Mouse (Mus musculus) NIH3T3 (cell line): ENCODE results near the gene Stag3.

Experiments used
- DNase-seq: peaks from one replicate; pipeline ENCODE4 v3.0.0-alpha.2; 2012; ENCODE audit warnings: low read depth

Stag3 gene

GRCm38 (mm10) chr5:138268980-138269379 is 11.1 kb upstream of the Stag3 start:
- no peak for DNase-seq

DNA sequence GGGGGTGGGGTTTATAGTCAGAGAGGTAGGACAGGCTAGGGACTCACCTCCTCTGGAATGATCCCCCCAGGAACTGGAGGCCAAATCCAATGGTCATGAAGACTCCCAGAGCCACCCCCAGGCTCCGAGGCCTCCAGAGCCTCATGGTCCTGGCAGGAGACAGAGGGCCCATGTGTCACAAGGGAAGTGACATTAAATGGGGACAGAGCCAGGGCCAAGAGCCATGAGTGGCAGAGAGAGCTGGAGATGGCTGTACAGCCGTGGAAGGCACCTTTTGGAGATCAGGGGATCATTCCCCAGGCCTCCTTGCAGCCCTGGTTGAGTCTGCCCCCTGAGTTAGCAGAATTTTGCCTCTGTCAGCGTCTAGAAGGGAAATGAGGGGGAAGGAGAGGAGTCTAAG is 8.8 kb upstream of the Stag3 start:
- DNase-seq: no peak

GRCm38 (mm10) chr5:138272409-138272923 is 7.6 kb upstream of the Stag3 start, which contains the start of gene Gal3st4:
TSS of gene Gal3st4 (minus strand) at chr5:138272840.
- DNase-seq: peak; percentile 51

GRCm38 (mm10) chr5:138274186-138274585 is 5.9 kb upstream of the Stag3 start:
- no peak for DNase-seq

- peak; percentile 14 for DNase-seq
Observed at GRCm38 (mm10) chr5:138275216-138276050, 4.6 kb upstream of the Stag3 start.

- DNase-seq: no peak
Observed at GRCm38 (mm10) chr5:138277994-138278393, 2.0 kb upstream of the Stag3 start.

GRCm38 (mm10) chr5:138280425-138280768 is 357 bp downstream of the Stag3 start:
- DNase-seq: no peak

DNA sequence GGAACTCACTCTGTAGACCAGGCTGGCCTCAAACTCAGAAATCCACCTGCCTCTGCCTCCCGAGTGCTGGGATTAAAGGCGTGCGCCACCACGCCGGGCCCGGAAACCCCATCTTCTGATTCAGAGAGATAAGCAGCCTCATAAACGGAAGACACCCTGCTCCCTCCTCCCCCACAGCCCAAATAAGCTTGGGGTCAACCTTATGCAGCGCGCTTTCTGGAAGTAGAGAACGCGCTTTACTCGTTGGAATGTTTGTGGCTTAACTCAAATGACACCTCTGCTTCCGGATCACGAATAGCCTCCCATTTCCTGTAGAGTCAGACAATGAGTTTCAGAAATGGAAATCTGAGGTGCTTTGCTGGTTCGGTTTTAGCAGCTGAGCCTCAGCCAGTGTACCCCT is 789 bp downstream of the Stag3 start:
- no peak for DNase-seq

GRCm38 (mm10) chr5:138281798-138282197 is 1.8 kb downstream of the Stag3 start:
- DNase-seq: no peak

- DNase-seq: peak; percentile 11
Observed at GRCm38 (mm10) chr5:138283540-138283939, 3.5 kb downstream of the Stag3 start.

DNA sequence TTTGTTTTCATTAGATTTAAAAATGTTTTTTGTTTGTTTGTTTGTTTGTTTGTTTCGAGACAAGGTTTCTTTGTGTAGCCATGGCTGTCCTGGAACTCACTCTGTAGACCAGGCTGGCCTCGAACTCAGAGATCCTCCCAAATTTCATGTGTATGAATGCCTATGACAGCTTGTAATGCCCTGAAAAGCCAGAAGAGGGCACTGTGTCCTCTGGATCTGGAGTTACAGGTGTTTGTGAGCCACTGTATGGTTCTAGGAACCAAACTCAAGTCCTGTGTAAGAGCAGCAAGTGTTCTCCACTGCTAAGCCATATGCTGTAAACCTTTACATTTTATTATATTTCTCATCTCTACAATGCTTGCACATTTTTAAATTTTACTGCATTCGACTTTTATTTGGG is 7.8 kb downstream of the Stag3 start:
- peak; percentile 14 for DNase-seq

DNA sequence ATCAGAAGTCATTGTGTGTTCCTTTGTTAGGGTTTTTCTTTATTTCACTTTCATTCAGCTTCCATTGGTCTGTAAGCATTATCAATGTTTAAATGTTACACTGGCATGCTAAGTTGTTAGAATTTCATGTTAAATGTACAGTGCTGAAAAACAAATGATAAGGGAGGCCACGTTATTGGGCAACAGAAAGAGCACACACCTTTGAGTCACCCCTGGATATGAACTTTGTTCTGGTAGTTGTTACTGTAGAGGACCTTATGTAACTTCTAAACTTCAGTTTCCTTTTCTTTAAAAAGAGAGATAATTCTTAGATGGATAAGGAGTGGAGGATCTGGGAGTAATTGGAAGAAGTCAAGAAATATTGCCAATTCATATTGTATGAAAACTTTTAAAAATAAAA is 11.6 kb downstream of the Stag3 start:
- DNase-seq: no peak

DNA sequence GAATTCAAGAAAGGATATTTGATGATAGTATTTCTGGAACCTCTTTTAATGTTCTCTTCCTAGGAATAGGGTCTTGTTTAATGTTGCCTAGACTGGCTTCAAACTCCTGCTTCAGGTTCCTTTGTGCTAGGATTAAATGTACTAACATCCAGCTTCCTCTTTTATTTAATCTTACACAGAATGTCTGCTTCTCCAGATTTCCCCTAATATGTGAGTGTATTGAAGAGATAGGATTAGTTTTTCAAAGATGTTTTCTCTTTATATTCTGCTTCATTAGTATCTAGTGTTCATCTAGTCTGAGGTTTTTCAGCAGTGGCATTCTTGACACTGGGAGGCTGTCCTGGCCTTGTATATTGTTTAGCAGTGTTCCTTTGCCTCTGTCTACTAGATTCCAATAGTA is 14.1 kb downstream of the Stag3 start:
- no peak for DNase-seq

DNA sequence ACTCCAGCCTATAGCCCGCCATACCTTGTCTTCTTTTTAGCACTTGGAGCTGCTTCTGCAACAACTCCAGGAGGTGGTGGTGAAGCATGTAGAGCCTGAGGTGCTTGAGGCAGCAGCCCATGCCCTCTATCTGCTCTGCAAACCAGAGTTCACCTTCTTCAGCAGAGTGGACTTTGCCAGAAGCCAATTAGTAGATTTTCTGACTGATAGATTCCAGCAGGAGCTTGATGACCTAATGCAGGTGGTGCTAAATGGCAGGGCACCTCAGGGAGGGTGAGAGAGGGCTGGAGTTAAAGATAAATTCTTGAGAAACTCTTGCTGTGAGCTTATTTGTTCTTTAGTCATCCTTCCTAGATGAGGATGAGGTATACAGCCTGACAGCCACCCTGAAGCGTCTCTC is 19.6 kb downstream of the Stag3 start:
- no peak for DNase-seq

DNA sequence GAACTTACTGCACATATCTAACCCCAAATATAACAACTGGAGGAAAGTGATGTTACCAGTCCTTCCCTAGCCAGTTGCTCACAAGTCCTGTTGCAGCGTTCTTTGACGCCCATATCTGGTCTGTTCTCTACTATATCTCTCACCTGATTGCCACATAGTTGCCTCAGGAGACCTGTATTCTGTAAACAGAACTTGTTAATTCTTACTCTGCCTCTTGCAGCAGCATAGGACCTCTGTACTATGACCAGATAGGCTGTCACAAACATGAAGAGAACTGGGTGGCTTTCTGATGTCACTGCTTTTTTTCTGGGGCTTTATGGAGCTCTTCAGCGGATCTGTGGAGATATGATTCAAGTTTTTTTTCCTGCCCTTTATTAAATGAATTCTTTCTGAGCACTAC is 32.8 kb downstream of the Stag3 start:
- DNase-seq: no peak

- DNase-seq: no peak
Observed at GRCm38 (mm10) chr5:138341661-138342060, 61.6 kb downstream of the Stag3 start, which contains the start of gene Pvrig. TSS of gene Pvrig (plus strand) at chr5:138341961.

GRCm38 (mm10) chr5:138343216-138343615 is 63.2 kb downstream of the Stag3 start:
- no peak for DNase-seq
